Mouse (Mus musculus): Measurements from ENCODE around the gene Hmgb1.

Gene Hmgb1

DNA sequence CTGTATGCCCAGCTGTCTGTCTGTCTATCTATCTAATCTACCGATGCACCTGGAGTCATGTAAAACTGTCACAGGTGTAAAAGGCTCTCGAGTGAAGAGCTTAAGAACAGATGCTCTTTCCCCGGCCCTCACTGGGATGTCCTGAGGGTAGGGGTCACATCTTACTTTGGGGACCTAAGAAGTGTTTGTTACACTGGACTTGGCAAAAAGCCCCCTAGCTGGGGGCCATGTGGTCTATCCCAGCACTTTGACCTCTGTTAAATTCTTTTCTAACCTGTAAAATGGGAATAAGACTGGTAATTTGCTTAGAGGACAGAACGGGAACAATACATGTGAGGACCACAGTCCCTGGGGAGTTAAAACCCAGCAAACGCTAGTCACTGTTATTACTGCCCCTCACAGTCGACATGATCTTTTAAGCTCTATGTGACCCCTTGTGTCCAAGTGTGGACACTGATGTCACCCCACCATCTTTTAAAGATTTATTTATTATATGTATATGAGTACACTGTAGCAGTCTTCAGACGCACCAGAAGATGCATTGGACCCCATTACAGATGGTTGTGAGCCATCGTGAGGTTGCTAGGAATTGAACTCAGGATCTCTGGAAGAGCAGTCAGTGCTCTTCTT is 80.1 kb downstream of the Hmgb1 start:
- no peak for DNase-seq (ENCODE audit: low read depth, low spot score)

DNA sequence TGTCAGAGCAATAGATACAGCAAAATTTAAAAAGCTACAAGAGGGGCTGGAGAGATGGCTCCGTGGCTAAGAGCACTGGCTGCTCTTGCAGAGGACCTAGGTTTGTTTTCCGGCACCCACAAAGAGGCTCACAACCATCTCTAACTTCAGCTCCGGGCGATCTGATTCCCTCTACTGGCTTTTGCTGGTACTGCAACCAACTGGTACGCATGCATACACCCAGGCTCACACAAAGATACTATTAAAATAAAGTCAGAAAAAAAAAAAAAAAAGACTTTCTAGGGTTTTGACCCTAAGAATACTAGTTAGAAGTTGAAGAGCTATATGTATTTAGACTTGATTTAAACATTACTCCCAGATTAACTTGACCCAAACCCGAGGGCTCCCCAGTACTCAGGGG is 82.4 kb downstream of the Hmgb1 start:
- DNase-seq (ENCODE audit: low read depth, low spot score): no peak

DNA sequence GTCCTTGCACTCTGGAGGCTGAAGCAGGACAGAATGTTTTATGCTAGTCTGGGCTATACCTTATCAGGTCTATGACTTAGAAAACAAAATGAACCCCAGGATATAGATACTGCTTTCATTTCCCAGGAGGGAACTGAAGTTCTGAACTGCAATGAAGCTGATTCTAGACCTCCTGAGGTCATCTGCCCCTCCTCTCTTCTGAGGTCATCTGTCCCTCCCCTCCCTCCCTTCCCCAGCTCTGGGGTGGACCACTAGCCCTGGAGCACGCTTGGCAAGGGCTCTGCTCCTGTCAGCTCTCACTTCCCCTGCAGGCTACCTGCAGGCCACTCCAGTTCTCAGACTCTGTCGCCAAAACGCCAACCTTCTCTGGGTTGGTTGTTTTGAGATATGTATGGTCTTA is 84.2 kb downstream of the Hmgb1 start:
- DNase-seq (ENCODE audit: low read depth, low spot score): no peak

DNA sequence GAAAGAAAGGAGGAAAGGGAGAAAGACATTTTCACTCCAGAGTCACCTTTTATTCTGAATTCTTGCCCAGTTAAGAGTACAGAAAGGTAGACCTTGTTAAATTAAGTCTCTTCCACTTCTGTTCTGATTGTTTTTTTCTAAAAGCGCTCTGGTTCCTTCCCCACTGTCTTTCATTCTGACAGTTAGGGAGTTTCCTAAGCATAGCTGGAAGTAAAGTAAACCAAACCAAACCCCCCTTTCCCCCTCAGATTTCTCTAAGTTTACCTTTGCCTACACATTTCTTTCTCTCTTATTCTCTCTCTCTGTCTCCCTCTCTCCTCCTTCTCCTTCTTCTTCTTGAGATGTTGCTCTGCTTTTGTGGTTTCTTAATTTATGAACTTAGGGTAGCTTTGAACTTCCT is 85.3 kb downstream of the Hmgb1 start:
- no peak for DNase-seq (ENCODE audit: low read depth, low spot score)

DNA sequence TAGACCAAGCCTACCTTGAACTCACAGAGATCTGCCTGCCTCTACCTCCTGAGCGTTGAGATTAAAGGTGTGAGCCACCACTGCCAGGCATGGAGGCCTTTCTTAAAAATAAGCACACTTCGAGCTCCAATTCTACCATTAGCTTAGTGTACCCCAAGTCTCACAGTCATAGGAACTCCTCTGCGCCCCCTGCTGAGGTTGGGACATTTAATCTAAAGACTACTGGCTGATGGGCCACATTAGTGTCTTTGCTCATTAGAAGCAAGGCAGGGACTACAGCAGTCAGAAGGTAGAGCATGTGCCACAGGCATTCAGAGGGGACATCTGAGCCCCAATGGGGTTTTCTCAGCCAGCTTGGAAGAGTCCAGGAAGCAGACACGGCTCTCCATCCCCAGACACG is 86.4 kb downstream of the Hmgb1 start:
- DNase-seq (ENCODE audit: low read depth, low spot score): no peak

DNA sequence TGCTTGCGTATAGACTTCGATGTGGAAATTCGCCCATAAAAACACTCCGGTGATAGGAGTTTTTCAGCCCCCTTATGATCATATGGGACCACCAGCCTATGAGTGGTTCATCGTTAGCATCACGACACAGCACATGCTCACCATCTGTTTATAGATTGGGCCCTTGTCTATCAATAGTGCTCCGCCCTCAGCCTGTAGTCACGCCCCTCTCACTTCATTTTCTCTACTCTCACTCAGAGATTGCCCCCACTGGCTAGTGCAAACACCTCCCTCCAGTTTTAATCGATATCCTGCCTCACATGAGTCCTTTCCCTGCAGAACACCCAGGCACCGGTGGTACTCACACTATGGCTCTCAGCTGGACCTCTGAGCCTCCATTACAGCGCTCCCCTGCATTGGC is 88.0 kb downstream of the Hmgb1 start:
- no peak for DNase-seq (ENCODE audit: low read depth, low spot score)

DNA sequence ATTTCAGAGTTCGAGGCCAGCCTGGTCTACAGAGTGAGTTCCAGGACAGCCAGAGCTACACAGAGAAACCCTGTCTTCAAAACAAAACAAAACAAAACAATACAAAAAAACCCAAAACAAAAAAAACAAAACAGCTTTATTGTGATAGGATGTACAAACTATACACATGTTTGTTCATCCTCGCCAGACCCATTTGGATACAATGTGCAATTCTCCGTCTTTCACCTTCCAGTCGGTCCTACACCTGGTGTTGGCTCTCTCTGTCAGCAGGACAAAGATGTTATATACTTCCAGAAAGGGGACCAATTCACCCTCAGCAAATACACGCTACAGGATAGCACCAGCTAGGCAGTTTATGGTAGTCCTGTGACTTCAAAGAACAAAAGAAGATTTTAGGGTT is 91.4 kb downstream of the Hmgb1 start:
- no peak for DNase-seq (ENCODE audit: low read depth, low spot score)

DNA sequence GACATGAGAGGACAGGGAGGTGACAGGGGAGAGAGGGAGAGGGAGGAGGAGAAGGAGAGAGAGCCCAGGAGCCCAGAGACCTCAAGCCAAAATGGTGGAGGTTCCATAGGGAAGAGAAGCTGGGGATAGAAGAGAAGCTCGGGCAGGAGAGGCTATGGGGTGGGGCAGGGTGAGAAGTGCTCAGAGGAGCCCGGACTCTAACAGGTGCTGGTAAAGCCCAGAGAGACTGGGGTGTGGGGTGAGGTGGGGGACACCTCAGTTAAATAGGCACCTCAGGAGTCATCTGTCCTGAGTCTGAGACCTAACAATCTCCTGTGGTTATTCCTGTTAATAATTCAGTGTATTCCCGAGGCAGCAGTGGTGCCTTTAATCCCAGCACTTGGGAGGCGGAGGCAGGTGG is 91.8 kb downstream of the Hmgb1 start:
- no peak for DNase-seq (ENCODE audit: low read depth, low spot score)

DNA sequence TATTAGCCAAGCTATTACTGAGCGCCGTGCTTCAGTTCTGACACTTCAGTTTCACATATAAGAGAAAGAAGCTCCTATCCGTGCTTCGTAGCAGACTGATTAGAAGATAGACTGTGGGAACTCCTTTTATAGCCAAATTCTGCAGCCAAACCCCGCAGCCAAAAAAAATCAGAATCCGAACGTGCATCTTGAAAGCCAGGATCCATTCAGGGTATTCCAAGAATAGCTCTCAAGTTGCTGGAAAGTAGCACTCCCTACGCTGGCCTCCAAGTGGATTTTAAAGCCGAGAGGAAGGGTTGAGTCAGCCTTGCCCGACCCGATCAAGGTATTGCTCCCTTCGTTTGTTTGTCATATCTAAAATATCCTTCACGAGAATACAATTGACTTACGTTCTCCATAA is 93.0 kb downstream of the Hmgb1 start:
- no peak for DNase-seq (ENCODE audit: low read depth, low spot score)

DNA sequence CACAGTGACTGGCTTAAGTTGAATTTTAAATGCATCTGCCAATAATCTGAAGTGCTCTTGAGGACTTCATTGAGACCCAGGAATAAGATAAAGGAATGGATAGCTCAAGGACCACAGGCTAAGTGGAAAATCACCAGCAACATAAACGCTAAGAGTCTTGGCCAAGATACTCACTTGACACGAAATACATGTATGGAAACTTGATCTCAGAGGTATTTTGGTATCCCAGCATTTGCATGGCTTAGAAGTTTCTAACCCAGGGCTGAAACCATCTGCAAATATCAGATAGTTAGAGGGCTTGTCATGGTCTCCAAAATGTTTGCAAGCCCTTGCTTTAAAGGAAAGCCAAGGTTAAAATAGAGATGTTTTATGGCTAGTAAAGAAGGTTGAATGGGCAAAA is 94.4 kb downstream of the Hmgb1 start:
- no peak for DNase-seq (ENCODE audit: low read depth, low spot score)

DNA sequence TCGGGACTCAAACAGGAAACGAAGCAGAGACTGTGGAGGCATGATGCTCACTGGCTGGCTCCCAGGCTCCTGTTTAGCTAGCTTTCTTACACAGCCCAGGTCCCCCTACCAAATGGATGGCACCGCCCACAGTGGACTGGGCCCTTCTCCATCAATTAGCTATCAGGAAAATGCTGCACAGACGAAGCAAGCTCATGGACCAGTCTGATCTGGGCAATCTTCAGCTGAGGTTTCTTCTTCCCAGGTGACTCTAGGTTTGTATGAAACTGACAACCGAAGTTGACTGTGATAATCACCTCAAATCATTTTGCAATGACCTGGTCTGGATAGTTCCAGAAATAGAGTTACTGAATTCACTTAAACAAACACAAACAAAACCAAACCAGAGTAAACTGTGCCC is 94.8 kb downstream of the Hmgb1 start:
- DNase-seq (ENCODE audit: low read depth, low spot score): no peak

DNA sequence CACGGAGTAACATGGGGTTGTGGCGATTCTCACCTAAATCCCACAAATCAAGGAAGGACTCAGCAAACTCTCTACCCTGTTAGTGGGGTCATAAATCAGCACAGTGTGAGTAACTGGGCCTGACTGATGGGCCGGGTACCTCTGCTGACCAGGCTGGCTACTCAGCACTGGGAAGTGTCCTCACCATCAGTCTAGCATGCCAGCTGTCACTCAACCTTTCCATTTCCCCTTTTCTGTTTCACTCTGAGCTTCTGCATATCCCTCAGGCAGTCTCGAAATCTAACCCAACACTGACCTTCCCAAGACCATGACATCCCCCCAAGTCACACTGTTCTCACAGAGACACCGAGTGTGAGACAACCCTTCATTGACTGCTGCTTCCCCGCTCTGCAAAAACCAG is 95.4 kb downstream of the Hmgb1 start:
- no peak for DNase-seq (ENCODE audit: low read depth, low spot score)

DNA sequence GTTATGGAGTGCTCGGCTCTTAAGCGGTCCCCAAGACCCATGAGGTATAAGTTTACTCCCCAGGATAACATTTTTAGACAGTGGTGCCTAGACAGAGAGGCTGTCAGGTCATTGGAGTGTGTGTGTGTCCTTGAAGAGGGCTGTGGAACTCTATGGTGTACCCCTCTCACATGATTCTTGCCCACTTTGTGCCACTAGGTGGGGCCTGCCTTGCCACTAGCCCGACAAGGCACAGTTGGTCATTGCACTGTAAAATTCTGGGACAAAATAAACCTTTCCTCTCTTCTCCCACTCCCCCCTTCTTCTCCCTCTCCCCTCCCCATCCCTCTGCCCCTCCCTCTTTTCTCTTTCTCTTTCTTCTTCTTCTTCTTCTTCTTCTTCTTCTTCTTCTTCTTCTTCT is 96.1 kb downstream of the Hmgb1 start:
- no peak for DNase-seq (ENCODE audit: low read depth, low spot score)

DNA sequence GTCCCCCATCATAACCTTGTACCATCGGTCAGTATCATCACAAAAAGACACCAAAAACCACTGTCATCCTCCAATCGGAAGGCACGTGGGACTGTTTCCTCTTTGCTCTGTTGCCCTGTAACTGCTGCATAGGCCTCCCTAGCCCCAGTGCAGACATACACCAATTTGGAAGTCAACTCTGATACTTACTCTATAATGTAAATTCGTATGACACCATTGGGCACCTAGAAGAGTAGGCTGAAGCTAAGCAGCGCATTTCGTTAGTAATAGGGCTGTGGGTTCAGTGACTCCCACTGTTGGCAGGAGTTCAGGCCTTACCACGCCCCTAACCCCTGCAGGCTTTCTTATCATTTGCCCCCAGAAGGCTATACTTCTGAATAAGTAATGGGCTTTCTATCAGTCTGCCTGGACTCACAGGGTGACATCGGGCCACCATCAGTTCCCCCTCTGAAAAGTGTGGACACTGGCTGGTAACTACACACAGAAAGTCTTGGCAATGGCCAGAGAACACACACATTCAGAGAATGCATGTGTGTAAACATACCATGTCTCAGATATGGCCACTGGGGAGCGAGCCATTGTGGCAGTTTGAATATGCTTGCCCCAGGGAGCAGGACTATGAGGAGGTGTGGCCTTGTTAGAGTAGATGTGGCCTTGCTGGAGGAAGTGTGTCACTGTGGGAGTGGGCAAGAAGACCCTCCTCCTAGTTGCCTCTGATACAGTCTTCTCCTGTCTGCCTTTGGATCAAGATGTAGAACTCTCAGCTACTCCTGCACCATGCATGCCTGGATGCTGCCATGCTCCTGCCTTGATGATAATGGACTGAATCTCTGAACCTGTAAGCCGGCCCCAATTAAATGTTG is 97.7 kb downstream of the Hmgb1 start:
- DNase-seq (ENCODE audit: low read depth, low spot score): no peak

DNA sequence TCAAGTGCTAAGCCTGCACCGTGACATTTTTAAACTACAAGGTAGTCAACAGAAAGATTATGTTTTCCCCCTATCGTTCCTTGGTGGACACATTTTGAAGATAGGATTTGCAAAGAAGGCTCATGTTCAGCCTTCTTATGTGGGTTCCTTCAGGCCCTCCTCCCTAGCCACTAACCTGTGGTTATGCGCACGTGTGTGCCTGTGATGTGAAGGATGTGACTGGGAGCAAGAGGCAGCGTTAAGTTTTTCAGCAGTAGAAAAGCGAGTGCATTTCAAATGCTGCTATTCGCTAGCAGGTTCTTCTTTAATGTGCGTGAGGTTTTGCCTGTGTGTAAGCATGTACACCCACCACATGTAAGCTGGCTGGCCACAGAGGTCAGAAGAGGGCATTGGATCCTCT is 103.8 kb downstream of the Hmgb1 start:
- DNase-seq (ENCODE audit: low read depth, low spot score): no peak

DNA sequence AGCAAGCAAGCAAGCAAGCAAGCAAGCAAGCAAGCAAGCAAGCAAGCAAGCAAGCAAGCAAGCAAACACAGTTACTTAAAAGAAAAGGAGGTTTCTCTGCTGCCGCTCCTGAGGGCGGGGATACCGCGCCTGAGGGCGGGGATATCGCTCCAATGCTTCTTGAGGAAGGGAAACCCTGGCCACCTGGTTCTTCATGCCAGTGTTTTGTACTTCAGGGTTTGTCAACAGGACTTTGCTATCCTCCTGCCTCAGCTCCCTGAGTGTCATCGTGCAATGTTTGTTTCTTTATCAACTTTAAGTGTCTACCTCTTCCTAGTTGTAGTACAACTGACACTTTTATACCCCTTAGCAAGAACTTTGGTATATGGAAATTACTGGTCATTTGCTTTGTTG is 104.5 kb downstream of the Hmgb1 start:
- DNase-seq (ENCODE audit: low read depth, low spot score): no peak

DNA sequence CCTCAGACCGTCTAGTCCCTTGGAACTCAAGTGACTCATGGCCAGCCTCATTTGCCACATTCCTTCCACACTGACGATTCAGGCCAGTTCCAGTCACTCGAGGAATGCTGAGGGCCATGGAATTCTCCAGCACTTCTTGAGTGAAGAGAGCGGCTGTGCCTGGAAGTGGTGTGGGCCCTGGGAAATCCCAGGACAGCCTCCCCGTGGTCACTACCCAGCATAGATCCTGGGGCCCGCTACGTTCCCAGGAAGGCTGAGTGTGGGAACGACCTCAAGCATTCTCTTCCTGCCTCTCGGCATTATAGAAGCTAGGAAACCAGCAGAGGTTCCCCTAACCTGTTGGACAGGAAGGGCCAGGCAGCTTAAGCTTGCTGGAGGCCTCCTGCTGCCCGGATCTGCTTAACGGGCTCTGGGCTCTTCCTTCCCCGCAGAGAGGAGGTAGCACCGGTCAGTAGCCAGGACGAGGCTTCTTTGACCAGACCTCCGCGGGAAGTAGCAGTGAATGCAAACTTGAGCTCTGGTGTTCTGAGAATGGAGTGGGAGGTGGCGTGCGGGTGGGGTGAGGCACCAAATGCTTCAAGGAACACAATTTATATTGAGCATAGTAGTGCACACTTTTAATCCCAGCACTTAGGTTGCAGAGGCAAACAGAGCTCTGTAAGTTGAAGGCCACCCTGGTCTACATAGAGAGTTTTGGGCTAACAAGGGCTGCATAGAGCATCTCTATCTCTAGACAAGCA is 105.1 kb downstream of the Hmgb1 start:
- DNase-seq (ENCODE audit: low read depth, low spot score): peak; percentile 21

DNA sequence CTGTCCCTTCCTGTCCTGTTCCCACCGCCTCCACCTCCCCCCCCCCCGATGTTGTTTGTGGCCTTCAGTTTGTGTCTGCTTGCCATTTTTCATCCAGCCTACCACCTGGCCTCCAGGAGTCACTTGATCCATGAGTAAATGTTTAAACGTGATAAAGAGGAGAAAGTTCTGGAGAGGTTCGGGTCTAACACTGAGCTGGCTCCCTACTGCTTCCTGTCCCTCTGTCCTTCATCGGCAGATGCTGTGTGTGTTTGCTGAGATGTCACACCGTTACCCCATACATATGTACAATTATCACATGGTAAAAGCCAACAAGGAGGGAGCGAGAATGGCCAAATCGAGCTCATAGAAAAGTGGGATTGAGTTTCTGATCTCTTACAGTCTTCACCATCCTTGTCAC is 107.2 kb downstream of the Hmgb1 start:
- DNase-seq (ENCODE audit: low read depth, low spot score): no peak

DNA sequence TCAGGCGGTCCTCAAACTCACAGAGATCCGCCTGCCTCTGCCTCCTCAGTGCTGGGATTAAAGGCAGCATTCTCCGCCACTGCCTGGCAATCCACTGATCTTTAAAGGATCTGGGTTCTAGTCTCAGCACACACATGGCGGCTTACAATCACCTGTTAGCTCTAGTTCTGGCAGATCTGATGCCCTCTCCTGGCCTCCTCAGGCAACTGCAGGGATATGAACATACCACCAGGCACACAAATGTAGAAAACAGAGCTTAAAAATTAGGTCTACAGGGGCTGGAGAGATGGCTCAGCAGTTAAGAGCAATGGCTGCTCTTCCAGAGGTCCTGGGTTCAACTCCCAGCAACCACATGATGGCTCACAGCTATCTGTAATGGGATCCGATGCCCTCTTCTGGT is 112.7 kb downstream of the Hmgb1 start:
- DNase-seq (ENCODE audit: low read depth, low spot score): no peak

DNA sequence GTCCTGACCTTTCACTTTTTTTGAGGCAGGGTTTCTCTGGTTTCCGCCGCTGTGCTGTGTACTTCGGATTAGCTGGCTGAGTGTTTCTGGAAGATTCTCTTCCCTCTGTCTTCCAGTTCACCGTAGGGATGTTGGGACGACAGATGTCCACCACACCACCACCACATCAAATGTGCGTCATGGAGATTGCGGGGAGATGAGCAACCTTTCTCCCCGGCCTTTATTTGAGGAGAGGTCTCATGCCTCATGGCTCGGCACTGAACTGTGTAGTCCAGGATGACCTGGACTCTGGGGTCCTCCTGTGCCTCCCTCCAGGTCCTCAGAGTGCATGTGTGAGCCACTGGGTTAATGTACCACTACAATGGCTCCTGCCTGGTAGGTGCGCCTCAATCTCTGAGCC is 115.5 kb downstream of the Hmgb1 start:
- no peak for DNase-seq (ENCODE audit: low read depth, low spot score)

DNA sequence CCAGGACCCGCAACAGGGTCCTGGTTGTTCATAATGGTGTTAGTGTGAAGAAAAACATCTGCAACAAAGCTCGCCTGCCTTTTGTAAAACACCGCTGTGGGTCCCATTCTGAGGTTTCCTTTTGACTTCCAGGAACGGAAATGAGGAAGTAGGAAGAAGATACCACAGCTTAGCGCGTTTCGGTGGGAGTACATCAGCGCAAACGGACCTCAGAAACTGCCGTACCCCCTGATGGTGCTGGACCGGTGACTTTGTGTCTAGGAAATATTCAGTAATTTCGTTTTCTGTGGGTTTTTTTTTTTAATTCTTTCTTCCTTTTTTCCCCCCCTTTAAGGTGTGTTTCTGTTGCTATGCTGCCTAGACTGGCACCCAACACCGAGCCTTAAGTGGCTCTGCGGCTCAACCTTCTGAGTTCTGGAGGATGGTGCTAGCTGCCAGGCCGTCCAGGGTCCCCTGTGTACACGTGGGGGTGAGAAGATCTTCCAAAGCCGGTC is 116.0 kb downstream of the Hmgb1 start:
- no peak for DNase-seq (ENCODE audit: low read depth, low spot score)

DNA sequence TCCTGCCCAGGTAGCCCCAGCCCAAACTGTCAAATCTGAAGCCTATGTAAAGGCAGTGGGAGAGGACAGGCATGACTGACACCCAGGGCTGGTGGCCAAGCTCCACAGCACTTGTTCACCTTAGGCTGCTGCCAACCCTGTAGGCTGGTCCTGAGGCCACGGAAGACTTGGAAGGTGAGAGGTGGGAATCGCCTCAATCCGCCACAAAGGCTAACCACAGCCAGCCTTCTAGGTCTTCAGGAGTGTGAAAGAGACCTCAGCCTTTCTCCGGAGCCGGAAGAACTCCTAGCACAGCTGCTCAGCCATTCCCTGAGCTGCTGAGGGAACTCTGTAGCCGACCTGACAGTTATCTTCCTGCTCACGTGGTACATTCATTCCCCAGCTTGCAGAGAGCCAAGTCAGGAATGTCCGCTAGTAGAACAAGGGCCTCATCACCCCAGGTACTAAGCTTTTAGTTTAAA is 116.8 kb downstream of the Hmgb1 start:
- no peak for DNase-seq (ENCODE audit: low read depth, low spot score)

DNA sequence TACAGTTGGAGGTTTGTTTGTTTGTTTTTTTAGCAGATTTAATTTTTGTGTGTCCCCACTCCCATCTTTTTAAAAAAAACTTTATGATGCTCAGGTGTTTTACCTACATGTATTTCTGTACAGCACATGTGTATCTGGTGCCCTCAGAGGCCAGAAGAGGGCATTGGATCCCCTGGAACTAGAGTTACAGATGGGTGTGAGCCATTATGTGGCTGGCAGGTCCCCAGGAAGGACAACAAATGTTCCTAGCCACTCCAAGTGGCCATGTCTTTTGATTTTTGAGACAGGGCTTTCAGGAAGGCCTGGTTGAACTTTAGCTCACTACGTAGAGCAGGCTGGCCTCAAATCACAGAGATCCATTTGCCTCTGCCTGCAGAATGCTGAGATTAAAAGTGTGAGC is 121.5 kb downstream of the Hmgb1 start:
- DNase-seq (ENCODE audit: low read depth, low spot score): no peak
